Mouse (Mus musculus): ENCODE measurements at regions not wholly inside any gene's neighbourhood (a gene's known extent, or its start where the extent isn't known, plus 50 kb on each side); places are given as distances from the start of the nearest gene placed in this dataset.

GRCm38 (mm10) chr12:107021806-107022205 lies 466.6 kb upstream of the 3110018I06Rik start:
- no peak for TF ChIP-seq CTCF (IDR thresholded peaks at IDR 0.05; ENCODE audit: low read depth)
- no peak for TF ChIP-seq EP300 (IDR thresholded peaks at IDR 0.05; ENCODE audit: low read depth)

Data from liver, postnatal 0 days (tissue).